Mouse (Mus musculus): ENCODE data around the gene Kcna4. TPM values are rescaled to one million over a fixed set of nuclear protein-coding genes. Genes with fewer than 3 reads are reported as not detected.

Kcna4 gene
- polyA plus RNA-seq (2012), result not detected in 2 replicates

- no peak for TF ChIP-seq GATA1 (IDR thresholded peaks at IDR 0.05; ENCODE audit: low read length)
Observed at GRCm38 (mm10) chr2:107289990-107290696, at the start of gene Kcna4. Gene Kcna4 (plus strand): TSS chr2:107290639.

- TF ChIP-seq GATA1 (IDR thresholded peaks at IDR 0.05; ENCODE audit: low read length), result no peak
Observed at GRCm38 (mm10) chr2:107258091-107258490, 32.3 kb upstream of the Kcna4 start.

GRCm38 (mm10) chr2:107266251-107266650 is 24.2 kb upstream of the Kcna4 start:
- no peak for TF ChIP-seq GATA1 (IDR thresholded peaks at IDR 0.05; ENCODE audit: low read length)

- peak; percentile 8 for TF ChIP-seq GATA1 (IDR thresholded peaks at IDR 0.05; ENCODE audit: low read length)
Observed at GRCm38 (mm10) chr2:107270050-107270449, 20.4 kb upstream of the Kcna4 start.

- TF ChIP-seq GATA1 (IDR thresholded peaks at IDR 0.05; ENCODE audit: low read length), result no peak
Observed at GRCm38 (mm10) chr2:107290697-107291019, 219 bp downstream of the Kcna4 start.

- TF ChIP-seq GATA1 (IDR thresholded peaks at IDR 0.05; ENCODE audit: low read length), result no peak
Observed at GRCm38 (mm10) chr2:107291142-107291541, 703 bp downstream of the Kcna4 start.

- no peak for TF ChIP-seq GATA1 (IDR thresholded peaks at IDR 0.05; ENCODE audit: low read length)
Observed at GRCm38 (mm10) chr2:107294521-107294920, 4.1 kb downstream of the Kcna4 start.

GRCm38 (mm10) chr2:107301886-107302285 is 11.4 kb downstream of the Kcna4 start:
- no peak for TF ChIP-seq GATA1 (IDR thresholded peaks at IDR 0.05; ENCODE audit: low read length)

GRCm38 (mm10) chr2:107304707-107305106 is 14.3 kb downstream of the Kcna4 start:
- TF ChIP-seq GATA1 (IDR thresholded peaks at IDR 0.05; ENCODE audit: low read length), result no peak

GRCm38 (mm10) chr2:107306077-107306476 is 15.6 kb downstream of the Kcna4 start:
- TF ChIP-seq GATA1 (IDR thresholded peaks at IDR 0.05; ENCODE audit: low read length), result no peak

GRCm38 (mm10) chr2:107318636-107319035 is 28.2 kb downstream of the Kcna4 start:
- no peak for TF ChIP-seq GATA1 (IDR thresholded peaks at IDR 0.05; ENCODE audit: low read length)

GRCm38 (mm10) chr2:107321596-107322226 is 31.3 kb downstream of the Kcna4 start:
- no peak for TF ChIP-seq GATA1 (IDR thresholded peaks at IDR 0.05; ENCODE audit: low read length)

- TF ChIP-seq GATA1 (IDR thresholded peaks at IDR 0.05; ENCODE audit: low read length), result no peak
Observed at GRCm38 (mm10) chr2:107324090-107324489, 33.7 kb downstream of the Kcna4 start.

- no peak for TF ChIP-seq GATA1 (IDR thresholded peaks at IDR 0.05; ENCODE audit: low read length)
Observed at GRCm38 (mm10) chr2:107327276-107327675, 36.8 kb downstream of the Kcna4 start.

GRCm38 (mm10) chr2:107341291-107341690 is 50.9 kb downstream of the Kcna4 start:
- TF ChIP-seq GATA1 (IDR thresholded peaks at IDR 0.05; ENCODE audit: low read length), result no peak

GRCm38 (mm10) chr2:107344807-107345206 is 54.4 kb downstream of the Kcna4 start:
- TF ChIP-seq GATA1 (IDR thresholded peaks at IDR 0.05; ENCODE audit: low read length), result no peak

- TF ChIP-seq GATA1 (IDR thresholded peaks at IDR 0.05; ENCODE audit: low read length), result no peak
Observed at GRCm38 (mm10) chr2:107345299-107345698, 54.9 kb downstream of the Kcna4 start.

Other genes starting within 250 kb of the Kcna4 start
- gene Fshb, start 231.0 kb upstream of the Kcna4 start, polyA plus RNA-seq (2012), result not detected in 2 replicates